Mouse (Mus musculus) cerebellum, adult 11 months (tissue): Measurements from ENCODE around the gene Muc3.
A peak's percentile ranks its signal among the peaks of the same experiment; 100 is the strongest.
"Not testable (repeated sequence)": the region's sequence is repeated elsewhere in the genome, so short reads cannot be mapped to it uniquely, and the experiment has no call there.

Source experiments
- DNase-seq: peaks from one replicate; pipeline ENCODE4 v3.0.0; 2022

Gene Muc3

GRCm38 (mm10) chr5:137118878-137119277, 30.2 kb downstream of the Muc3 start:
- DNase-seq: no peak

- DNase-seq: not testable (repeated sequence)
These were observed 31.1 kb downstream of the Muc3 start for GRCm38 (mm10) chr5:137117994-137118393.

GRCm38 (mm10) chr5:137116987-137117386, 32.1 kb downstream of the Muc3 start:
- no peak for DNase-seq

- DNase-seq: no peak
These were observed 33.0 kb downstream of the Muc3 start, which contains the start of gene Trim56 for GRCm38 (mm10) chr5:137115866-137116847. TSS of gene Trim56 (minus strand) at chr5:137116209.

- DNase-seq: no peak
These were observed 34.1 kb downstream of the Muc3 start for GRCm38 (mm10) chr5:137114891-137115561.

GRCm38 (mm10) chr5:137111542-137112408, 37.3 kb downstream of the Muc3 start:
- no peak for DNase-seq

GRCm38 (mm10) chr5:137110863-137111262, 38.3 kb downstream of the Muc3 start:
- no peak for DNase-seq

GRCm38 (mm10) chr5:137109941-137110593, 39.1 kb downstream of the Muc3 start:
- DNase-seq: no peak

GRCm38 (mm10) chr5:137108111-137108510, 41.0 kb downstream of the Muc3 start:
- DNase-seq: no peak

GRCm38 (mm10) chr5:137107670-137108069, 41.5 kb downstream of the Muc3 start:
- no peak for DNase-seq

- DNase-seq: peak; percentile 70
These were observed 42.1 kb downstream of the Muc3 start for GRCm38 (mm10) chr5:137107024-137107423.

GRCm38 (mm10) chr5:137106434-137106833, 42.7 kb downstream of the Muc3 start:
- no peak for DNase-seq

- no peak for DNase-seq
These were observed 45.2 kb downstream of the Muc3 start for GRCm38 (mm10) chr5:137103969-137104368.

- DNase-seq: peak; percentile 9
These were observed 46.3 kb downstream of the Muc3 start for GRCm38 (mm10) chr5:137102575-137103522.

GRCm38 (mm10) chr5:137102078-137102477, 47.0 kb downstream of the Muc3 start:
- DNase-seq: no peak

GRCm38 (mm10) chr5:137100660-137101059, 48.5 kb downstream of the Muc3 start:
- no peak for DNase-seq

- no peak for DNase-seq
These were observed 50.7 kb downstream of the Muc3 start for GRCm38 (mm10) chr5:137098418-137098817.

GRCm38 (mm10) chr5:137096037-137096436, 53.1 kb downstream of the Muc3 start:
- no peak for DNase-seq

GRCm38 (mm10) chr5:137095135-137095534, 54.0 kb downstream of the Muc3 start:
- DNase-seq: no peak

- no peak for DNase-seq
These were observed 55.4 kb downstream of the Muc3 start for GRCm38 (mm10) chr5:137093720-137094119.

- DNase-seq: no peak
These were observed 57.6 kb downstream of the Muc3 start for GRCm38 (mm10) chr5:137091560-137091959.
